Mouse (Mus musculus) E14TG2a.4 (cell line): ENCODE results near the gene Gm3542.
"Not testable (repeated sequence)": the region's sequence is repeated elsewhere in the genome, so short reads cannot be mapped to it uniquely, and the experiment has no call there.

Experiments
- CTCF ChIP-seq: conservative IDR thresholded peaks from 2 replicates; pipeline ENCODE4 v1.5.1; 2014; ENCODE audit warnings: low read length
- NANOG ChIP-seq: IDR thresholded peaks from 2 replicates; pipeline ENCODE4 v1.6.1; 2014; ENCODE audit warnings: borderline replicate concordance, low read length, mixed read lengths

GRCm38 (mm10) chr14:5334828-5335227, at the start of gene Gm3542:
- TF ChIP-seq CTCF, NANOG: not testable (repeated sequence)
